12 mouse cellular contexts compared by ENCODE assay signal in the genomic region with DNA sequence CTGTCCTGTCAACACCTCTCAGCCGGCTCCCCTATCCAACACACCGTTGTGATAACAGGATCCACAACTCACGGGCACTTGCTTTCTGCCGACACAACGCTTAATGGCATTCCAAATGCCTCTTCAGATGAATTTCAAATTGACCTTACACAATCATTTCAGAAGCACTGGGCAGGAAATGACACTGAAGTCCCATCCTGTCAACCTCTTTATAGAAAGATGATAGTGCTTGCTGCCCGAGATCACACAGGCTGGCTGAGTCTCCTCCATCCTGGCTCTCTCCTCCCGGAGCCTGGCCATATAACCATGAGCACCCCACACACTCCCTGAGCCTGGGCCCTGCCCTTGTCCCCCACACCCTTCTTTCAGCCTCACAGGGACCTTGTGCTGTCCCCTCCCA. TPM values are rescaled to one million over a fixed set of nuclear protein-coding genes. Genes with fewer than 3 reads are reported as not detected.
DNase-seq lines count a peak whose midpoint lies in the region; ATAC-seq lines count a peak whose summit lies in the region.
"Had no signal": no experiment of that assay in that cellular context is flagged by ENCODE, and none has a peak within 500 bp of the region (broad histone marks: within the 10 kb centered on the region; RNA-seq: fewer than 3 reads in every experiment).

No protein-coding gene starts in this region.

- peak overlapping the region; percentile 17; the same call in 1 of the 2 replicates for H3K4me2 ChIP-seq in kidney, embryonic 14.5 days (replicated peaks; ENCODE audit: low read depth, low read length)
- peak overlapping the region; percentile 21; the same call in 1 of the 2 replicates for H3K4me2 ChIP-seq in liver, embryonic 13.5 days

- H3K4me3 ChIP-seq in kidney, embryonic 14.5 days (ENCODE audit: low read length): no peak overlapping the region
- peak overlapping the region; percentile 45 for H3K4me3 ChIP-seq in brown adipose tissue, adult 24 weeks (ENCODE audit: insufficient read depth, low read depth, low read length)
- 0 out of 2 replicates have a peak overlapping the region, but pooled peaks have one; percentile 12 for H3K4me3 ChIP-seq in liver, embryonic 13.5 days (replicated peaks)

- DNase-seq in kidney, postnatal 4 days: no peak
- peak; percentile 38 for DNase-seq in CD4-positive, CD25-positive, alpha-beta regulatory T cell, adult 2 months (ENCODE audit: low read depth, low spot score)
- no peak for DNase-seq in liver, embryonic 13.5 days
- no peak for DNase-seq in ovary, adult 18-20 months (ENCODE audit: low spot score)
- DNase-seq in frontal cortex, postnatal 36 days (ENCODE audit: low spot score in 2 of 2): no peak
- DNase-seq in urinary bladder, postnatal 10 days (ENCODE audit: low spot score): no peak
- DNase-seq: adrenal gland, adult 2 months; cerebellum, postnatal 10 days; heart, postnatal 4 days had no signal

- ATAC-seq in kidney, embryonic 14.5 days (ENCODE audit: low FRiP score, low TSS enrichment): no peak
- ATAC-seq in liver, embryonic 13.5 days (ENCODE audit: low read depth): no peak

- no peaks in the 10 kb centered on the region for H3K27me3 ChIP-seq in kidney, embryonic 14.5 days (ENCODE audit: control insufficient read depth, insufficient read depth, low read length)
- peaks cover 35% of the 10 kb centered on the region for H3K27me3 ChIP-seq in liver, embryonic 13.5 days

- no peaks in the 10 kb centered on the region for H3K36me3 ChIP-seq in kidney, embryonic 14.5 days (ENCODE audit: control insufficient read depth, insufficient read depth, low read length)
- H3K36me3 ChIP-seq in liver, embryonic 13.5 days: no peaks in the 10 kb centered on the region

- peak overlapping the region; percentile 12; the same call in 1 of the 2 replicates for H3K9ac ChIP-seq in kidney, embryonic 14.5 days (ENCODE audit: low read depth, low read length)
- no peak overlapping the region for H3K9ac ChIP-seq in liver, embryonic 13.5 days
- H3K9ac ChIP-seq: liver, embryonic 14.5 days had no signal

- H3K9me3 ChIP-seq in kidney, embryonic 14.5 days (ENCODE audit: control insufficient read depth, low read length): no peaks in the 10 kb centered on the region
- no peaks in the 10 kb centered on the region for H3K9me3 ChIP-seq in liver, embryonic 13.5 days (replicated peaks)

- H3K4me1 ChIP-seq in kidney, embryonic 14.5 days (ENCODE audit: control insufficient read depth, insufficient read depth, low read length): peaks cover 41% of the 10 kb centered on the region
- peaks cover 3% of the 10 kb centered on the region; the same call in 1 of the 2 replicates for H3K4me1 ChIP-seq in brown adipose tissue, adult 24 weeks (ENCODE audit: control insufficient read depth, insufficient read depth, insufficient read length, low read length)
- peaks cover 58% of the 10 kb centered on the region for H3K4me1 ChIP-seq in liver, embryonic 13.5 days (replicated peaks)

- 53% methylated on average over 7 of the region's 7 CpGs for WGBS in kidney, embryonic 14.5 days
- WGBS in liver, embryonic 13.5 days (ENCODE audit: insufficient replicate concordance): 39% methylated on average over 7 of the region's 7 CpGs

- no peak overlapping the region for H3K27ac ChIP-seq in kidney, embryonic 14.5 days (ENCODE audit: low read depth, low read length)
- 0 out of 2 replicates have a peak overlapping the region, but pooled peaks have one; percentile 1 for H3K27ac ChIP-seq in brown adipose tissue, adult 24 weeks (replicated peaks; ENCODE audit: low read depth, low read length)
- no peak overlapping the region for H3K27ac ChIP-seq in liver, embryonic 13.5 days
- H3K27ac ChIP-seq: liver, embryonic 14.5 days had no signal

RNA-seq across cellular contexts. Expression of a gene that starts 1.6 kb away (rescaled TPM):
- polyA plus RNA-seq in kidney, embryonic 14.5 days (2014; fragmentation: Nextera tagmentation; extraction: Ambion mirVana): 0.67 and 1.4 TPM in 2 replicates
- 1.9 and 2.8 TPM in 2 replicates for polyA plus RNA-seq in brown adipose tissue, adult 24 weeks (2012; ENCODE audit: insufficient read depth, insufficient read length, missing spikeins)
- polyA plus RNA-seq in liver, embryonic 13.5 days (2015; fragmentation: Nextera tagmentation; extraction: Ambion mirVana): 1.0 and 1.5 TPM in 2 replicates

RNA-seq across cellular contexts. Expression of a gene that starts 16.1 kb away (rescaled TPM):
- polyA plus RNA-seq in kidney, embryonic 14.5 days (2014; fragmentation: Nextera tagmentation; extraction: Ambion mirVana): 156 and 198 TPM in 2 replicates
- 210 and 222 TPM in 2 replicates for polyA plus RNA-seq in brown adipose tissue, adult 24 weeks (2012; ENCODE audit: insufficient read depth, insufficient read length, missing spikeins)
- 92.0 and 102 TPM in 2 replicates for polyA plus RNA-seq in liver, embryonic 13.5 days (2015; fragmentation: Nextera tagmentation; extraction: Ambion mirVana)

RNA-seq across cellular contexts. Expression of a gene that starts 16.3 kb away (rescaled TPM):
- 7.5 TPM in 2 replicates for polyA plus RNA-seq in kidney, embryonic 14.5 days (2014; fragmentation: Nextera tagmentation; extraction: Ambion mirVana)
- not detected in 2 replicates for polyA plus RNA-seq in brown adipose tissue, adult 24 weeks (2012; ENCODE audit: insufficient read depth, insufficient read length, missing spikeins)
- 0.67 and 0.81 TPM in 2 replicates for polyA plus RNA-seq in liver, embryonic 13.5 days (2015; fragmentation: Nextera tagmentation; extraction: Ambion mirVana)

RNA-seq across cellular contexts. Expression of a gene that starts 32.7 kb away (rescaled TPM):
- 5.1 and 6.4 TPM in 2 replicates for polyA plus RNA-seq in kidney, embryonic 14.5 days (2014; fragmentation: Nextera tagmentation; extraction: Ambion mirVana)
- polyA plus RNA-seq in brown adipose tissue, adult 24 weeks (2012; ENCODE audit: insufficient read depth, insufficient read length, missing spikeins): 0.79 and 2.1 TPM in 2 replicates
- 0.15 and 0.17 TPM in 2 replicates for polyA plus RNA-seq in liver, embryonic 13.5 days (2015; fragmentation: Nextera tagmentation; extraction: Ambion mirVana)

RNA-seq across cellular contexts. Expression of a gene that starts 36.6 kb away (rescaled TPM):
- polyA plus RNA-seq in kidney, embryonic 14.5 days (2014; fragmentation: Nextera tagmentation; extraction: Ambion mirVana): 2.5 and 5.5 TPM in 2 replicates
- not detected in 2 replicates for polyA plus RNA-seq in brown adipose tissue, adult 24 weeks (2012; ENCODE audit: insufficient read depth, insufficient read length, missing spikeins)
- 0.34 and 0.61 TPM in 2 replicates for polyA plus RNA-seq in liver, embryonic 13.5 days (2015; fragmentation: Nextera tagmentation; extraction: Ambion mirVana)
